Mouse (Mus musculus) midbrain, embryonic 13.5 days (tissue): ENCODE data around the gene Stk10. TPM values are rescaled to one million over a fixed set of nuclear protein-coding genes. Genes with fewer than 3 reads are reported as not detected.

ENCODE experiments used
- ATAC-seq: fragments of 200-750 bp; cut with Nextera tagmentation; 2 replicates; pipeline ENCODE4 v1.8.0; 2017; ENCODE audit warnings: mild to moderate bottlenecking, moderate TSS enrichment, moderate library complexity
- H3K27ac ChIP-seq: fragments of 300-500 bp; sonication (generic); 2 replicates; pipeline ENCODE4 v1.5.1; 2015; ENCODE audit warnings: inconsistent platforms, mild to moderate bottlenecking, moderate library complexity
- H3K27me3 ChIP-seq: fragments of 300-500 bp; sonication (generic); 2 replicates; pipeline ENCODE4 v1.6.1; 2015; ENCODE audit warnings: mild to moderate bottlenecking, inconsistent platforms
- H3K36me3 ChIP-seq: fragments of 300-500 bp; sonication (generic); 2 replicates; pipeline ENCODE4 v1.6.1; 2015; ENCODE audit warnings: mild to moderate bottlenecking, inconsistent platforms
- H3K4me1 ChIP-seq: fragments of 300-500 bp; sonication (generic); replicated peaks from 2 replicates; pipeline ENCODE4 v1.6.1; 2015; ENCODE audit warnings: inconsistent platforms
- H3K4me2 ChIP-seq: fragments of 300-500 bp; sonication (generic); replicated peaks from 2 replicates; pipeline ENCODE4 v1.6.1; 2015; ENCODE audit warnings: moderate library complexity, mild to moderate bottlenecking, inconsistent platforms
- H3K4me3 ChIP-seq: fragments of 300-500 bp; sonication (generic); replicated peaks from 2 replicates; pipeline ENCODE4 v1.5.1; 2015; ENCODE audit warnings: mild to moderate bottlenecking, inconsistent platforms
- H3K9ac ChIP-seq: fragments of 300-500 bp; sonication (generic); replicated peaks from 2 replicates; pipeline ENCODE4 v1.6.1; 2015; ENCODE audit warnings: mild to moderate bottlenecking, inconsistent platforms
- H3K9me3 ChIP-seq: fragments of 300-500 bp; sonication (generic); 2 replicates; pipeline ENCODE4 v1.6.1; 2016; ENCODE audit warnings: mild to moderate bottlenecking, inconsistent platforms
- WGBS: fragments of 180-500 bp; shearing (Covaris S2); methylation state at CpG from one replicate; pipeline ENCODE4 v1.1.7; 2015; 5-methylcytosine and 5-hydroxymethylcytosine counted together
- polyA plus RNA-seq: library from polyadenylated mRNA; unstranded; fragments of >200 nt; fragmentation: Nextera tagmentation; extraction: Ambion mirVana; gene quantifications from 2 replicates; pipeline ENCODE4 v1.2.1, GENCODE M21; 2015

Gene Stk10
- polyA plus RNA-seq, 1 experiment from 2014 or later = 2.3 TPM

- no peak for ATAC-seq
- Histone ChIP-seq H3K27me3 (no peaks in the 10 kb centered on the region), H3K9me3 (no peaks in the 10 kb centered on the region), H3K4me3 (no peak overlapping the region), H3K27ac (no peak overlapping the region), H3K36me3 (no peaks in the 10 kb centered on the region), H3K4me1 (peaks cover 9% of the 10 kb centered on the region; the same call in 1 of the 2 replicates), H3K4me2 (no peak overlapping the region), H3K9ac (no peak overlapping the region)
- WGBS = 74% methylated on average over 6 of the region's 6 CpGs
Observed at GRCm38 (mm10) chr11:32585996-32586395, 52.9 kb downstream of the Stk10 start.

GRCm38 (mm10) chr11:32587191-32588089, 54.3 kb downstream of the Stk10 start:
- Histone ChIP-seq H3K27ac (no peak overlapping the region), H3K36me3 (no peaks in the 10 kb centered on the region), H3K4me1 (peaks cover 7% of the 10 kb centered on the region; the same call in 1 of the 2 replicates), H3K4me2 (no peak overlapping the region), H3K9me3 (no peaks in the 10 kb centered on the region), H3K27me3 (no peaks in the 10 kb centered on the region), H3K4me3 (no peak overlapping the region), H3K9ac (peak overlapping the region; percentile 43)
- ATAC-seq = no peak
- WGBS = 73% methylated on average over 17 of the region's 17 CpGs

GRCm38 (mm10) chr11:32588090-32588891, 55.2 kb downstream of the Stk10 start:
- Histone ChIP-seq H3K9ac (peak overlapping the region; percentile 43), H3K9me3 (no peaks in the 10 kb centered on the region), H3K27me3 (no peaks in the 10 kb centered on the region), H3K4me1 (peaks cover 7% of the 10 kb centered on the region; the same call in 1 of the 2 replicates), H3K4me2 (no peak overlapping the region), H3K4me3 (no peak overlapping the region), H3K36me3 (no peaks in the 10 kb centered on the region), H3K27ac (no peak overlapping the region)
- peak; percentile 61 for ATAC-seq
- WGBS = 34% methylated on average over 15 of the region's 15 CpGs

GRCm38 (mm10) chr11:32588892-32589172, 55.7 kb downstream of the Stk10 start:
- Histone ChIP-seq H3K4me3 (no peak overlapping the region), H3K9ac (peak overlapping the region; percentile 23; the same call in 1 of the 2 replicates), H3K9me3 (no peaks in the 10 kb centered on the region), H3K36me3 (no peaks in the 10 kb centered on the region), H3K27me3 (no peaks in the 10 kb centered on the region), H3K4me2 (no peak overlapping the region), H3K4me1 (peaks cover 7% of the 10 kb centered on the region; the same call in 1 of the 2 replicates), H3K27ac (no peak overlapping the region)
- WGBS = 81% methylated on average over 11 of the region's 11 CpGs
- peak; percentile 53 for ATAC-seq

- Histone ChIP-seq H3K4me2 (no peak overlapping the region), H3K9ac (peak overlapping the region; percentile 23; the same call in 1 of the 2 replicates), H3K9me3 (no peaks in the 10 kb centered on the region), H3K4me3 (no peak overlapping the region), H3K36me3 (no peaks in the 10 kb centered on the region), H3K4me1 (peaks cover 7% of the 10 kb centered on the region; the same call in 1 of the 2 replicates), H3K27ac (no peak overlapping the region), H3K27me3 (no peaks in the 10 kb centered on the region)
- 92% methylated on average over 12 of the region's 12 CpGs for WGBS
- ATAC-seq = no peak
Observed at GRCm38 (mm10) chr11:32589201-32589600, 56.1 kb downstream of the Stk10 start.

GRCm38 (mm10) chr11:32589791-32590190, 56.7 kb downstream of the Stk10 start:
- Histone ChIP-seq H3K4me3 (no peak overlapping the region), H3K27ac (no peak overlapping the region), H3K4me1 (peaks cover 7% of the 10 kb centered on the region; the same call in 1 of the 2 replicates), H3K9me3 (no peaks in the 10 kb centered on the region), H3K4me2 (no peak overlapping the region), H3K27me3 (no peaks in the 10 kb centered on the region), H3K36me3 (no peaks in the 10 kb centered on the region), H3K9ac (no peak overlapping the region)
- 92% methylated on average over 8 of the region's 8 CpGs for WGBS
- no peak for ATAC-seq

GRCm38 (mm10) chr11:32590205-32590604, 57.1 kb downstream of the Stk10 start:
- no peak overlapping the region for H3K4me2 ChIP-seq
- no peaks in the 10 kb centered on the region for H3K9me3 ChIP-seq
- 86% methylated on average over 6 of the region's 6 CpGs for WGBS
- no peak overlapping the region for H3K27ac ChIP-seq
- no peak for ATAC-seq
- peaks cover 7% of the 10 kb centered on the region; the same call in 1 of the 2 replicates for H3K4me1 ChIP-seq
- no peaks in the 10 kb centered on the region for H3K27me3 ChIP-seq
- no peak overlapping the region for H3K4me3 ChIP-seq
- no peaks in the 10 kb centered on the region for H3K36me3 ChIP-seq
- H3K9ac ChIP-seq = no peak overlapping the region

GRCm38 (mm10) chr11:32591921-32592850, 59.1 kb downstream of the Stk10 start:
- no peak overlapping the region for H3K9ac ChIP-seq
- no peak; the same call in 1 of the 2 replicates for ATAC-seq
- peaks cover 7% of the 10 kb centered on the region; the same call in 1 of the 2 replicates for H3K4me1 ChIP-seq
- H3K4me3 ChIP-seq = no peak overlapping the region
- 66% methylated on average over 12 of the region's 12 CpGs for WGBS
- H3K36me3 ChIP-seq = no peaks in the 10 kb centered on the region
- H3K9me3 ChIP-seq = no peaks in the 10 kb centered on the region
- no peaks in the 10 kb centered on the region for H3K27me3 ChIP-seq
- no peak overlapping the region for H3K4me2 ChIP-seq
- no peak overlapping the region for H3K27ac ChIP-seq

- Histone ChIP-seq H3K4me1 (peaks cover 7% of the 10 kb centered on the region; the same call in 1 of the 2 replicates), H3K9ac (no peak overlapping the region), H3K27me3 (no peaks in the 10 kb centered on the region), H3K9me3 (no peaks in the 10 kb centered on the region), H3K36me3 (no peaks in the 10 kb centered on the region), H3K4me2 (no peak overlapping the region), H3K27ac (no peak overlapping the region), H3K4me3 (no peak overlapping the region)
- WGBS = 80% methylated on average over 7 of the region's 7 CpGs
- ATAC-seq = no peak
Observed at GRCm38 (mm10) chr11:32593081-32593480, 60.0 kb downstream of the Stk10 start.

GRCm38 (mm10) chr11:32594122-32594521, 61.0 kb downstream of the Stk10 start:
- Histone ChIP-seq H3K4me2 (no peak overlapping the region), H3K4me1 (no peaks in the 10 kb centered on the region), H3K9me3 (no peaks in the 10 kb centered on the region), H3K36me3 (no peaks in the 10 kb centered on the region), H3K27ac (no peak overlapping the region), H3K9ac (no peak overlapping the region), H3K4me3 (no peak overlapping the region), H3K27me3 (no peaks in the 10 kb centered on the region)
- ATAC-seq = no peak
- WGBS = 96% methylated on average over 4 of the region's 4 CpGs

- Histone ChIP-seq H3K4me1 (peaks cover 6% of the 10 kb centered on the region; the same call in 1 of the 2 replicates), H3K9me3 (no peaks in the 10 kb centered on the region), H3K4me3 (no peak overlapping the region), H3K9ac (no peak overlapping the region), H3K27ac (no peak overlapping the region), H3K4me2 (no peak overlapping the region), H3K36me3 (no peaks in the 10 kb centered on the region), H3K27me3 (no peaks in the 10 kb centered on the region)
- WGBS = 90% methylated on average over 6 of the region's 6 CpGs
- no peak for ATAC-seq
Observed at GRCm38 (mm10) chr11:32600371-32600770, 67.3 kb downstream of the Stk10 start.
